Mouse (Mus musculus) thymus, postnatal 4 days (tissue): Measurements from ENCODE around the gene Casz1.

ENCODE experiments used
- DNase-seq: peaks from one replicate; pipeline ENCODE4 v3.0.0; 2021

The Casz1 gene

GRCm38 (mm10) chr4:148912134-148912533 lies 107.9 kb downstream of the Casz1 start:
- no peak for DNase-seq

GRCm38 (mm10) chr4:148912826-148913590 lies 108.8 kb downstream of the Casz1 start:
- no peak for DNase-seq

- DNase-seq: peak; percentile 24
Measured at GRCm38 (mm10) chr4:148914863-148915622, 110.8 kb downstream of the Casz1 start.

- DNase-seq: no peak
Measured at GRCm38 (mm10) chr4:148915849-148916248, 111.6 kb downstream of the Casz1 start.

DNA sequence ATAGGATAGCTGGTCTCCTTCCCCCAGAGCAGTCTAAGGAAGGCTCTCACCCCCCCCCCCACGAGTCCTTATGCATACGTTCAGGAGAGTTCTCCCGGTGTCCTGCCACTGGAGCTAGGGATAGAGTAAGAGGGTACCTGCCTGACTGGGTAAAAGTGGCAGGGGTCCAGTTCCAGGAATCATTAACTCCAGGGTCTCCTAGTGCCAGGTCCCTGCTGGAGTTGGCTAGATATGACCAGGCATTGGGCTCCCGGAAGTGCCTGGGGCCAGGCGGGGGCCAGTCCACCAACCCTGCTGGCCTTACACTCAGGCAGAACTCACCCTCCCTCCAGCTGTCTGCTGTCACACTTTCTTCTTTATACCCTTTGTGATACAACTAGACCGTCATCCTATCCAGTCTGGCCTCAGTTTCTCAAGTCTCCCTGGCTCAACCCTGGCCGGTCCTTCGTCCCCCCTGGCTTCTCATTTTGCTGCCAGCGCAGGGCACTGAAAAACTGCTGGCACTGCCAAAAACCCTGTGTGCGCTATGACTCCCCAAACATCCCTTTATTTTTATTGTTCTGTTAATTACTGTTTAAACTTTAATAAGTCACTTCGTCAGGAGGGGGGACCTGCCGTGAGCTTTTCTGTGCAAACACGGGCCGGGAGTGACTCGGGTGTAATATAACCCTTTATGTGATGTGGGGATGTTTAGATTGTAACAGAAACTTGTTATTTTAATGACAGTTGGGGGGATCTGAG lies 114.6 kb downstream of the Casz1 start:
- no peak for DNase-seq

- DNase-seq: no peak
Measured at GRCm38 (mm10) chr4:148920610-148921009, 116.4 kb downstream of the Casz1 start.

DNA sequence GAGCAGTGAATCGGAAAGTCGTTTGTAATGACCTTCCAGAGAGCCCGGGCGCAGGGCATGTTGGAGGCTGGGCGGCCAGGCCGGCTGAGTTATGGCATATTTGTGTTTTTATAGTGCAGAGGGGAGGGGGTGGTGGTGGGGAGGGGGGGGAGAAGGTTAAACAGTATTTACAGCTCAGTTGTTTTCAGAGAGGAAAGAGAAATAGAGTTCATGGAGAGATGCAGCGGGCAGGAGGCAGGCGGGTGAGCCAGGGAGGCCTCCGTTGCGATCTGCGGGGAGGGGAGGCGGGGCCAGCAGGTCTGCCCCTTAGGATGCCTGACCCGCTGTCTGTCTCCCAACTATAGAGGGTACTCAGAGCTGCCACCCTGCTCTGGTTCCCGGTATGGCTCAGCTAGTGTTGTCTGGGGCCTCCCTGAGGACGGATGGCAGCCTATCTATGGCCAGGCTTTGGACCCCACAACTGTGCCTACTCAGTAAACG lies 118.0 kb downstream of the Casz1 start:
- no peak for DNase-seq

GRCm38 (mm10) chr4:148923414-148923813 lies 119.2 kb downstream of the Casz1 start:
- DNase-seq: no peak

- no peak for DNase-seq
Measured at GRCm38 (mm10) chr4:148923976-148924375, 119.7 kb downstream of the Casz1 start.

DNA sequence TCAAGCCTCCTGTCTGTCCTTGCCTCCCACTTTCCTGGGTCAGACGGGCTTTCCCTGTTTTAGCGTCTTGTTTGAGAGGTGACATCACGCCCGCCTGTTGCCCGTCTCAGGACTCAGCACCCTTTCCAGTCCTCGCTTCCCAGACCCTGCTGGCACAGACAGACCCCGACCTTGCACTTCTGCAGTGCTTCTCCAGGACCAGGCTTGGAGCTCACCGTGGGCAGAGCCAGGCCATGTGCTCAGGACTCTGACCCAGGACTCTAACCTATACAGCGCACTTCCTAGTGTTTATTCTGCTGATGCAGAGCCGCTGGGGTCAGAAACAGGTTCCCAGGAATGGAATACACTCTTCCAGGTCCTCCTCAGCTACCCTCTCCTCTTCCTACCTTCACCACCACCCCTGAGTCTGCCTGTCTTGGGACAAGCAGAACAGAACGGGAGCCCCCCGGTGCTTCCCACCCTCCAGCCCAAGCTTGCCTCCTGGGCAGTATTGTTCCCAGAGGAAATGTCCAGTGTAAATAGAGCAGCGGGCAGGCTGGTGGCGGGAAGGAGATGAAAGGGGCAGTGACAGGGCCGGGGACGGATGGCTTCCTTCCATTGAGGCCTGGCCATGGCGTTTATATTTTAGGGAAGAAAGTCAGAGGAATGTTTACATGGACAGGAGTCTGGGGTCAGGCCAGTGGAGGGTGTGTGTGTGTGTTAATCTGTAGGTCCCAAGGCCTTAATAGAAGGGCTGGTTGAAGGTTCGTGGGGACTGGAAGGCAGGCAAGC lies 121.5 kb downstream of the Casz1 start:
- DNase-seq: no peak

DNA sequence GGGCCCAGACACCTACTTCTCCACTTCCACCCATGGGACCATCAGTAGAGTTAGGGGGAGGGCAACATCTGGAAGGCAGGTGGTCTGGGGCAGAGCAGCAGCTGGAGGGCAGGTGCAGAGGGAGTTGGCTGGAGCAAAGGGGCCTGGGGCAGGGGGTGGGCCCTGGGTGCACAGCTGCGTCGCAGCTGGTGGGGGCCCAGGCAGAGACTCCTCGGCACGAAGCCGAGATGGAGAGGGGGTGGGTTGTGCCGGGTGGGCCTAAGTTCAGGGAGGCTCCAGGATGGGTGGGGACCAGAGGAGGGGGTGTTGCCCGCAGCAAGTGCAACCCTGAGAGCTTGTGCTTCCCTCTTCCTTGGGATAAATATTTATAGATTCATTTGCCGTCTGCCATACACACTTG lies 122.2 kb downstream of the Casz1 start:
- no peak for DNase-seq

GRCm38 (mm10) chr4:148928316-148928715 lies 124.1 kb downstream of the Casz1 start:
- no peak for DNase-seq

DNA sequence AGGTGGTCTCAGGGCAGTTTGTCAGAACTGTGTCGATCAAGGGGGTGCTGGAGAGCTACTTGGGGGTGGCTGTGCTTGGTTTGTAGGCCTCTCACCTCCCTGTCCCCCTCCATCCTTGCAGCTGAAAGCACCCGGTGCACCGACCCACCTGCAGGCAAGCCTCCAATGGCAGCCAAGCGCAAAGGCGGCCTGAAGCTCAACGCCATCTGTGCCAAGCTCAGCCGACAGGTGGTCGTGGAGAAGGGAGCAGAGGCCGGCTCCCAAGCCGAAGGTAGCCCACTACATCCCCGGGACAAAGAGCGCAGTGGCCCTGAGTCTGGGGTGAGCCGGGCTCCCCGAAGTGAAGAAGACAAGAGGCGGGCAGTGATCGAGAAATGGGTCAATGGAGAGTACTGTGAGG lies 124.6 kb downstream of the Casz1 start:
- no peak for DNase-seq

GRCm38 (mm10) chr4:148930721-148931229 lies 126.5 kb downstream of the Casz1 start:
- no peak for DNase-seq

- DNase-seq: no peak
Measured at GRCm38 (mm10) chr4:148933109-148933508, 128.9 kb downstream of the Casz1 start.

DNA sequence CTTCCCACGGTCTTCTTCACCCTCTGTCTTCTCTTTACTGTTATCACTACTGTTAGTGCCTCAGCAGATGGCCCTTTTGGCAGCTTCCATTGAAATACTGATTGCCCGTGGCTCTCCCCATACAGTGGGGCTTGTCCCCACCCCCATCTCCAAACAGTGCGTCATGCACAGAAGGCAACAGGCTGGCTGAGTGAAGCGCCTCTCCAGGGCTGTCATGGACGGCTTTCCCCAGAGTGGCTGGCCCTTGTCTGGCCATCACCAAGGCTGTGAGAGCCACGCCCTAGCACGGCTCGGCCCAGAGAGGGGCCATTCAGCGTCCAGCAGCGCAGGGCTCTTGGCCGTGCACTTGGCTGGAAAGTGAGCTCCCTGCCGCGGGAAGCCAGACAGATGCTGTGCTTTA lies 131.0 kb downstream of the Casz1 start:
- DNase-seq: no peak

DNA sequence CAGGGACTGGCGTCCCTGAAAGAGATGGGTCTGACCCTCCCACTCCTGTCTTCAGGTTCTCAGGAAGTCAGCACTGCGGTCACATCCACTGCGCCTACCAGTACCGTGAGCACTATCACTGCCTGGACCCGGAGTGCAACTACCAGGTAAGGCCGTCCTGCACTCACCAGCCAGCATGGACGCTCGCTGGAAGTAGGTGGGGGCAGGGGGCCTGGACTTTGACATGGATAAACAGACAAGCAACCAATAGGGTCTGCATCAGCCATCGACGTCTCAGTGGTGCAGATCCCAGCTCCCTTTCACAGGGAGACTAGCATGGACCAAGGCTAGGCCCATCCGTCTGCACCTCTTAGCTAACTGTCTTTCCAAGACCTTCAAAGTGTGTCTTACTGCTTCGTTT lies 131.9 kb downstream of the Casz1 start:
- DNase-seq: no peak

DNA sequence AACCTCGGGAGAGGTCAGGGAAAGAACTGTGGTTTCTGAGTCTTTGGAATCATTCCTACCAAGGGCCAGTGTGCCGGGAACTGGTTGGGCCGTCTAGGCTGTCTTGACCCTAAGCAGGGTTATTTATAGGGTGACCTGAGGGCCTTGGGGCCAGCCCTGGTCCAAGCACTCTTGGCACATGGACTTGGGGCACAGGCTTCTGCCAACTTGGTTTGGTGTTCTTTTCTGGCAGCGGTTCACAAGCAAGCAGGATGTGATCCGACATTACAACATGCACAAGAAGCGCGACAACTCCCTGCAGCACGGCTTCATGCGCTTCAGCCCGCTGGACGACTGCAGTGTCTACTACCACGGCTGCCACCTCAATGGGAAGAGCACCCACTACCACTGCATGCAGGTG lies 132.5 kb downstream of the Casz1 start:
- no peak for DNase-seq

- no peak for DNase-seq
Measured at GRCm38 (mm10) chr4:148938546-148938945, 134.3 kb downstream of the Casz1 start.

- peak; percentile 45 for DNase-seq
Measured at GRCm38 (mm10) chr4:148940674-148941211, 136.5 kb downstream of the Casz1 start.

- no peak for DNase-seq
Measured at GRCm38 (mm10) chr4:148941321-148941720, 137.1 kb downstream of the Casz1 start.

DNA sequence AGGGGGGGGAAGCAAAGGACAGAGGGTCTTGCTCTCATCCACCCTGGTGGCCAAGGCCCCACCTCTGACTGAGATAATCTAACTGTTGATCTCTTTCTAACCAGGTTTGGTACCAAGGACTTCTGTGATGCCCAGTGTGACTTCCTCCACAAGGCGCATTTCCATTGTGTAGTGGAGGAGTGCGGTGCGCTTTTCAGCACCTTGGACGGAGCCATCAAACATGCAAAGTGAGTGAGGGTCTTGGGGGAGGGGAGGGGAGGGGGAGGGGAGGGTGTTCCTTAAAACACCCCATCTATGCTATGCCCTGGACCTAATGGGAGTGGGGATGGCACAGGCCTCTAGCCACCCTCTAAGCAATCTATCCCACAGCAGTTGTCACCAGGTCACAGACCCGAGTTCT lies 138.9 kb downstream of the Casz1 start:
- DNase-seq: no peak
